Mouse (Mus musculus) midbrain, postnatal 0 days (tissue): ENCODE results near the gene Kcnj6. TPM values are rescaled to one million over a fixed set of nuclear protein-coding genes. Genes with fewer than 3 reads are reported as not detected.

Experiments used
- ATAC-seq: fragments of 200-750 bp; cut with Nextera tagmentation; 2 replicates; pipeline ENCODE4 v1.8.0; 2017; ENCODE audit warnings: moderate number of reproducible peaks, mild to moderate bottlenecking, moderate TSS enrichment, moderate library complexity; ENCODE audit not compliant: low FRiP score
- DNase-seq: peaks from one replicate; pipeline ENCODE4 v3.0.0-alpha.2; 2015; ENCODE audit warnings: low spot score
- H3K27ac ChIP-seq: fragments of 300-500 bp; sonication (generic); 2 replicates; pipeline ENCODE4 v1.5.1; 2014; ENCODE audit warnings: low read depth, mild to moderate bottlenecking, low read length, mixed read lengths
- H3K27me3 ChIP-seq: fragments of 300-500 bp; sonication (generic); 2 replicates; pipeline ENCODE4 v1.6.1; 2014; ENCODE audit warnings: low read length, control low read depth, mixed read lengths; ENCODE audit not compliant: insufficient read depth
- H3K36me3 ChIP-seq: fragments of 300-500 bp; sonication (generic); 2 replicates; pipeline ENCODE4 v1.6.1; 2014; ENCODE audit warnings: low read length, control low read depth, mixed read lengths; ENCODE audit not compliant: insufficient read depth
- H3K4me1 ChIP-seq: fragments of 300-500 bp; sonication (generic); 2 replicates; pipeline ENCODE4 v1.6.1; 2014; ENCODE audit warnings: mild to moderate bottlenecking, control low read depth, antibody characterized with exemption, low read length, mixed read lengths; ENCODE audit not compliant: insufficient read depth
- H3K4me2 ChIP-seq: fragments of 300-500 bp; sonication (generic); 2 replicates; pipeline ENCODE4 v1.6.1; 2014; ENCODE audit warnings: low read depth, mild to moderate bottlenecking, low read length, mixed read lengths; ENCODE audit not compliant: poor library complexity, severe bottlenecking
- H3K4me3 ChIP-seq: fragments of 300-500 bp; sonication (generic); 2 replicates; pipeline ENCODE4 v1.5.1; 2014; ENCODE audit warnings: low read depth, mild to moderate bottlenecking, low read length, moderate library complexity
- H3K9ac ChIP-seq: fragments of 300-500 bp; sonication (generic); replicated peaks from 2 replicates; pipeline ENCODE4 v1.6.1; 2014; ENCODE audit warnings: mild to moderate bottlenecking, low read length, moderate library complexity, mixed read lengths; ENCODE audit not compliant: poor library complexity, severe bottlenecking
- H3K9me3 ChIP-seq: fragments of 300-500 bp; sonication (generic); 2 replicates; pipeline ENCODE4 v1.6.1; 2016; ENCODE audit warnings: low read length, control low read depth
- CTCF ChIP-seq: IDR thresholded peaks from 2 replicates; pipeline ENCODE4 v1.5.1; 2016; ENCODE audit warnings: antibody characterized with exemption, mild to moderate bottlenecking
- WGBS: fragments of 180-500 bp; shearing (Covaris S2); extraction: QIAGEN DNeasy Blood & Tissue Kit; methylation state at CpG from one replicate; pipeline ENCODE4 v1.1.7; 2014; 5-methylcytosine and 5-hydroxymethylcytosine counted together
- polyA plus RNA-seq: library from polyadenylated mRNA; unstranded; fragments of >200 nt; fragmentation: Nextera tagmentation; extraction: Ambion mirVana; gene quantifications from 2 replicates; pipeline ENCODE4 v1.2.1, GENCODE M21; 2015
- total RNA-seq: library from RNA; depleted of rRNA; stranded (reverse); fragments of >200 nt; gene quantifications from 2 replicates; pipeline ENCODE4 v1.2.3, GENCODE M21; 2014

Kcnj6 gene
- total and polyA plus RNA-seq, 2 experiments from 2014 or later, result 3.2 to 12.9 TPM

- ATAC-seq, result no peak
- Histone ChIP-seq H3K4me3 (no peak overlapping the region), H3K4me1 (no peaks in the 10 kb centered on the region; the same call in 1 of the 2 replicates), H3K27me3 (no peaks in the 10 kb centered on the region), H3K36me3 (no peaks in the 10 kb centered on the region), H3K27ac (no peak overlapping the region), H3K9me3 (no peaks in the 10 kb centered on the region), H3K9ac (no peak overlapping the region), H3K4me2 (no peak overlapping the region)
- 92% methylated on average over 5 of the region's 5 CpGs for WGBS
- DNase-seq, result no peak
- TF ChIP-seq CTCF, result no peak
Observed at GRCm38 (mm10) chr16:94863475-94863874, 134.0 kb downstream of the Kcnj6 start.

GRCm38 (mm10) chr16:94855990-94856389 is 141.5 kb downstream of the Kcnj6 start:
- no peak overlapping the region for H3K9ac ChIP-seq
- H3K4me3 ChIP-seq, result no peak overlapping the region
- no peaks in the 10 kb centered on the region for H3K36me3 ChIP-seq
- ATAC-seq, result no peak
- no peaks in the 10 kb centered on the region for H3K4me1 ChIP-seq
- no peaks in the 10 kb centered on the region for H3K9me3 ChIP-seq
- no peak for DNase-seq
- H3K27ac ChIP-seq, result no peak overlapping the region
- WGBS, result 91% methylated on average over 5 of the region's 5 CpGs
- TF ChIP-seq CTCF, result no peak
- H3K4me2 ChIP-seq, result no peak overlapping the region
- no peaks in the 10 kb centered on the region for H3K27me3 ChIP-seq

GRCm38 (mm10) chr16:94852407-94853160 is 144.9 kb downstream of the Kcnj6 start:
- DNase-seq, result no peak
- H3K4me3 ChIP-seq, result no peak overlapping the region
- no peaks in the 10 kb centered on the region for H3K9me3 ChIP-seq
- H3K4me1 ChIP-seq, result no peaks in the 10 kb centered on the region
- 80% methylated on average over 19 of the region's 19 CpGs for WGBS
- H3K36me3 ChIP-seq, result no peaks in the 10 kb centered on the region
- ATAC-seq, result no peak
- H3K4me2 ChIP-seq, result no peak overlapping the region
- no peak overlapping the region for H3K27ac ChIP-seq
- H3K27me3 ChIP-seq, result no peaks in the 10 kb centered on the region
- no peak for TF ChIP-seq CTCF
- H3K9ac ChIP-seq, result no peak overlapping the region

DNA sequence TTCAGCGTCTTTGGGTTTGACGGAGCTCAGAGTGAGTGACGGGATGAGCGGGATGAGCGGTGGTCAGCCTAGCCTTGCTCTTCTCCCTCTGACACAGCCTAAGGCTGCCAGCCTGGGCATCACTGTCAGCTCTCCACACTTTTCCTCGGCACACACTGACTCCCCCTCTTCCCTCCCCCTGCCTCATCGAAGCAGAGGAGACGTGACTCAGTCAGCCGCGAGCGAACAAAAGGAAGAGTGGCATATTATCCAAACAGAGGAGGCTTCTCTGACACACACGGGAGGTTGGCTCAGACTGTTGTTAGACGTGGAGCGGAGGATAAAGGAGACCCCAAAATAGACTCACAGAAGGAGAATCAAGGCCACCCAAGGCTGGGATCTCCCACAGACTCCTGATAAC is 147.1 kb downstream of the Kcnj6 start:
- DNase-seq, result no peak
- H3K4me2 ChIP-seq, result no peak overlapping the region
- no peaks in the 10 kb centered on the region for H3K4me1 ChIP-seq

GRCm38 (mm10) chr16:94845996-94846395 is 151.5 kb downstream of the Kcnj6 start:
- DNase-seq (no peak), ATAC-seq (no peak)
- Histone ChIP-seq H3K4me1 (no peaks in the 10 kb centered on the region), H3K4me3 (no peak overlapping the region), H3K27ac (no peak overlapping the region), H3K4me2 (no peak overlapping the region), H3K9ac (no peak overlapping the region), H3K36me3 (no peaks in the 10 kb centered on the region), H3K9me3 (no peaks in the 10 kb centered on the region), H3K27me3 (no peaks in the 10 kb centered on the region)
- TF ChIP-seq CTCF, result no peak
- WGBS, result 95% methylated on average over 5 of the region's 5 CpGs

More for the DNA sequence above, 147.1 kb downstream of the Kcnj6 start:
- no peaks in the 10 kb centered on the region for H3K9me3 ChIP-seq
- ATAC-seq, result 0 out of 2 replicates have a peak, but pooled peaks have one; percentile 10
- 26% methylated on average over 14 of the region's 14 CpGs for WGBS
- H3K27ac ChIP-seq, result no peak overlapping the region
- H3K27me3 ChIP-seq, result no peaks in the 10 kb centered on the region
- H3K9ac ChIP-seq, result no peak overlapping the region
- no peak overlapping the region for H3K4me3 ChIP-seq
- no peak for TF ChIP-seq CTCF
- H3K36me3 ChIP-seq, result no peaks in the 10 kb centered on the region

DNA sequence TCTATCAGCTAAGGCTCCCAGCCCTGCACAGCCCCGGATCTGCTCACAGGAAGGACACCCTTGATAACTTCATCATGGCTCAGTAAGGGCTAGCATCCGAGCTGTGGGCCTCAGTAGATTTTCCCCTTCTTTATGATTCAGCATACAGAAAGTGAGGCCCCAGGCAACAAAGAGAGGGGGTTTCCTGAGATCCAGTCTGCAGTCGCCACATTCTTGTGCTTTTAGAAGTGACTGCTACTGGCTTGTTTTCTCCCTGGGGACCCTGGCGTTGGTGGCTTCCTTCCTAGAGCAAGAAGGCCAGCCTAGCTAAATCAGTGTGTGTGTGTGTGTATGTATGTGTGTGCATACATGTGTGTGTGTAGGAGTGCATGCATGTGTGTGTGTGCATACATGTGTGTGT is 152.7 kb downstream of the Kcnj6 start:
- no peaks in the 10 kb centered on the region for H3K4me1 ChIP-seq
- ATAC-seq (no peak), DNase-seq (no peak)
- no peak overlapping the region for H3K27ac ChIP-seq
- H3K27me3 ChIP-seq, result no peaks in the 10 kb centered on the region
- H3K4me2 ChIP-seq, result no peak overlapping the region
- no peak for TF ChIP-seq CTCF
- H3K9me3 ChIP-seq, result no peaks in the 10 kb centered on the region
- H3K9ac ChIP-seq, result no peak overlapping the region
- H3K4me3 ChIP-seq, result no peak overlapping the region
- H3K36me3 ChIP-seq, result no peaks in the 10 kb centered on the region
- 51% methylated on average over 4 of the region's 4 CpGs for WGBS
